Mouse (Mus musculus) erythroblast, embryonic 14.5 days (primary cell): ENCODE results near the gene Cyb5r4. TPM values are rescaled to one million over a fixed set of nuclear protein-coding genes. Genes with fewer than 3 reads are reported as not detected.
"Not testable (repeated sequence)": the region's sequence is repeated elsewhere in the genome, so short reads cannot be mapped to it uniquely, and the experiment has no call there.

Experiments
- H3K27me3 ChIP-seq: 2 replicates; pipeline ENCODE4 v1.6.1; 2012; ENCODE audit warnings: inconsistent platforms; ENCODE audit not compliant: control insufficient read depth
- H3K36me3 ChIP-seq: 2 replicates; pipeline ENCODE4 v1.6.1; 2012; ENCODE audit warnings: mild to moderate bottlenecking, inconsistent platforms; ENCODE audit not compliant: control insufficient read depth
- H3K4me1 ChIP-seq: 2 replicates; pipeline ENCODE4 v1.6.1; 2012; ENCODE audit warnings: inconsistent platforms; ENCODE audit not compliant: control insufficient read depth
- H3K4me3 ChIP-seq: replicated peaks from 2 replicates; pipeline ENCODE3; 2012; ENCODE audit warnings: moderate library complexity, mild to moderate bottlenecking, inconsistent platforms
- H3K9me3 ChIP-seq: 2 replicates; pipeline ENCODE4 v1.6.1; 2012; ENCODE audit warnings: low read length, inconsistent platforms, mixed read lengths; ENCODE audit not compliant: control insufficient read depth
- GATA1 ChIP-seq: IDR thresholded peaks from 2 replicates; pipeline ENCODE4 v1.6.1; 2012; ENCODE audit warnings: low read length, inconsistent platforms, mixed read lengths
- TAL1 ChIP-seq: IDR thresholded peaks from 3 replicates; pipeline ENCODE4 v1.6.1; 2012; ENCODE audit warnings: low read length, inconsistent platforms, mixed read lengths
- polyA plus RNA-seq: library from polyadenylated mRNA; stranded (reverse); fragments of >175 nt; gene quantifications from 2 replicates; pipeline ENCODE4 v1.2.3, GENCODE M21; 2012

Cyb5r4 gene
- polyA plus RNA-seq, 1 experiment = 0.74 TPM

- no peaks in the 10 kb centered on the region for H3K4me1 ChIP-seq
- H3K4me3 ChIP-seq = no peak overlapping the region
- TF ChIP-seq GATA1 (no peak), TAL1 (no peak)
- H3K36me3 ChIP-seq = peaks cover 29% of the 10 kb centered on the region
- no peaks in the 10 kb centered on the region for H3K27me3 ChIP-seq
- no peaks in the 10 kb centered on the region for H3K9me3 ChIP-seq
Observed at GRCm38 (mm10) chr9:87055547-87056235, 33.9 kb downstream of the Cyb5r4 start.

- no peaks in the 10 kb centered on the region for H3K9me3 ChIP-seq
- no peaks in the 10 kb centered on the region for H3K4me1 ChIP-seq
- TF ChIP-seq TAL1 (no peak), GATA1 (no peak)
- no peaks in the 10 kb centered on the region for H3K27me3 ChIP-seq
- peaks cover 27% of the 10 kb centered on the region for H3K36me3 ChIP-seq
- H3K4me3 ChIP-seq = no peak overlapping the region
Observed at GRCm38 (mm10) chr9:87062337-87062736, 40.5 kb downstream of the Cyb5r4 start.

GRCm38 (mm10) chr9:87068160-87068559 is 46.3 kb downstream of the Cyb5r4 start:
- Histone ChIP-seq H3K36me3 (peaks cover 24% of the 10 kb centered on the region), H3K4me3 (no peak overlapping the region), H3K9me3 (no peaks in the 10 kb centered on the region), H3K27me3 (no peaks in the 10 kb centered on the region), H3K4me1 (no peaks in the 10 kb centered on the region)
- TF ChIP-seq GATA1 (no peak), TAL1 (no peak)

GRCm38 (mm10) chr9:87071566-87071965 is 49.8 kb downstream of the Cyb5r4 start:
- not testable (repeated sequence) for H3K4me1 ChIP-seq, H3K4me3 ChIP-seq, H3K9me3 ChIP-seq, H3K27me3 ChIP-seq
- peaks cover 21% of the 10 kb centered on the region for H3K36me3 ChIP-seq

GRCm38 (mm10) chr9:87077919-87078318 is 56.1 kb downstream of the Cyb5r4 start:
- Histone ChIP-seq H3K36me3 (no peaks in the 10 kb centered on the region), H3K4me1 (no peaks in the 10 kb centered on the region), H3K9me3 (no peaks in the 10 kb centered on the region), H3K4me3 (no peak overlapping the region), H3K27me3 (no peaks in the 10 kb centered on the region)
- no peak for TF ChIP-seq GATA1
- TF ChIP-seq TAL1 = no peak

GRCm38 (mm10) chr9:87079511-87079910 is 57.7 kb downstream of the Cyb5r4 start:
- H3K27me3 ChIP-seq = no peaks in the 10 kb centered on the region
- no peaks in the 10 kb centered on the region for H3K36me3 ChIP-seq
- H3K4me3 ChIP-seq = no peak overlapping the region
- H3K9me3 ChIP-seq = no peaks in the 10 kb centered on the region
- no peaks in the 10 kb centered on the region for H3K4me1 ChIP-seq
- no peak for TF ChIP-seq GATA1
- no peak for TF ChIP-seq TAL1

- no peak for TF ChIP-seq GATA1
- no peak for TF ChIP-seq TAL1
- no peaks in the 10 kb centered on the region for H3K27me3 ChIP-seq
- no peaks in the 10 kb centered on the region for H3K4me1 ChIP-seq
- no peaks in the 10 kb centered on the region for H3K36me3 ChIP-seq
- H3K4me3 ChIP-seq = no peak overlapping the region
- H3K9me3 ChIP-seq = no peaks in the 10 kb centered on the region
Observed at GRCm38 (mm10) chr9:87086991-87087390, 65.2 kb downstream of the Cyb5r4 start.

GRCm38 (mm10) chr9:87097989-87098388 is 76.2 kb downstream of the Cyb5r4 start:
- H3K9me3 ChIP-seq = no peaks in the 10 kb centered on the region
- no peak overlapping the region for H3K4me3 ChIP-seq
- no peaks in the 10 kb centered on the region for H3K4me1 ChIP-seq
- no peaks in the 10 kb centered on the region for H3K27me3 ChIP-seq
- TF ChIP-seq GATA1 (no peak), TAL1 (no peak)
- H3K36me3 ChIP-seq = no peaks in the 10 kb centered on the region

GRCm38 (mm10) chr9:87115019-87115418 is 93.2 kb downstream of the Cyb5r4 start:
- no peaks in the 10 kb centered on the region for H3K9me3 ChIP-seq
- no peak overlapping the region for H3K4me3 ChIP-seq
- no peaks in the 10 kb centered on the region for H3K27me3 ChIP-seq
- no peaks in the 10 kb centered on the region for H3K4me1 ChIP-seq
- no peaks in the 10 kb centered on the region for H3K36me3 ChIP-seq
- no peak for TF ChIP-seq GATA1
- no peak for TF ChIP-seq TAL1

- TF ChIP-seq TAL1 (no peak), GATA1 (no peak)
- Histone ChIP-seq H3K27me3 (no peaks in the 10 kb centered on the region), H3K9me3 (no peaks in the 10 kb centered on the region), H3K36me3 (no peaks in the 10 kb centered on the region), H3K4me3 (no peak overlapping the region), H3K4me1 (no peaks in the 10 kb centered on the region)
Observed at GRCm38 (mm10) chr9:87115456-87115931, 93.7 kb downstream of the Cyb5r4 start.
